Mouse (Mus musculus) small intestine, adult 2 months (tissue): ENCODE results near the gene Tnfrsf13c. TPM values are rescaled to one million over a fixed set of nuclear protein-coding genes. Genes with fewer than 3 reads are reported as not detected.

Experiments
- H3K27ac ChIP-seq: fragments of 200-500 bp; 2 replicates; pipeline ENCODE4 v1.5.1; 2012; ENCODE audit warnings: low read depth, low read length, control low read depth, inconsistent platforms; ENCODE audit not compliant: insufficient read depth
- H3K27me3 ChIP-seq: fragments of 200-500 bp; 2 replicates; pipeline ENCODE4 v1.6.1; 2012; ENCODE audit warnings: mild to moderate bottlenecking, moderate library complexity, low read length, inconsistent platforms; ENCODE audit not compliant: control insufficient read depth, insufficient read depth
- H3K36me3 ChIP-seq: fragments of 200-500 bp; 2 replicates; pipeline ENCODE4 v1.6.1; 2012; ENCODE audit warnings: mild to moderate bottlenecking, low read length, control low read depth, inconsistent platforms; ENCODE audit not compliant: control insufficient read depth, insufficient read depth
- H3K4me1 ChIP-seq: fragments of 200-500 bp; 2 replicates; pipeline ENCODE4 v1.6.1; 2012; ENCODE audit warnings: low read length, inconsistent platforms, mixed read lengths; ENCODE audit not compliant: control insufficient read depth, insufficient read depth, insufficient read length
- H3K4me3 ChIP-seq: fragments of 200-500 bp; 2 replicates; pipeline ENCODE4 v1.5.1; 2012; ENCODE audit warnings: low read depth, mild to moderate bottlenecking, control low read depth, inconsistent platforms, low read length, moderate library complexity
- CTCF ChIP-seq: fragments of 200-500 bp; IDR thresholded peaks from 2 replicates; pipeline ENCODE4 v1.5.1; 2012; ENCODE audit warnings: low read depth, mild to moderate bottlenecking, control low read depth, inconsistent platforms, low read length, moderate library complexity, mixed read lengths; ENCODE audit not compliant: insufficient replicate concordance, insufficient read length; ENCODE audit errors: extremely low read depth
- POLR2A ChIP-seq: fragments of 200-500 bp; IDR thresholded peaks from 2 replicates; pipeline ENCODE4 v1.6.1; 2012; ENCODE audit warnings: low read depth, mild to moderate bottlenecking, control low read depth, inconsistent platforms, low read length, moderate library complexity
- WGBS: fragments of 180-500 bp; shearing (Covaris S2); methylation state at CpG from one replicate; pipeline ENCODE4 v1.1.7; 2018; 5-methylcytosine and 5-hydroxymethylcytosine counted together
- polyA plus RNA-seq: library from polyadenylated mRNA; depleted of rRNA; stranded (reverse); fragments of >200 nt; gene quantifications from 2 replicates; pipeline ENCODE4 v1.2.3, GENCODE M21; 2012

Tnfrsf13c gene
- polyA plus RNA-seq, 1 experiment: 14.1 TPM

GRCm38 (mm10) chr15:82211911-82212751, 12.0 kb downstream of the Tnfrsf13c start:
- H3K27me3 ChIP-seq: peaks cover 39% of the 10 kb centered on the region
- no peaks in the 10 kb centered on the region for H3K36me3 ChIP-seq
- H3K4me3 ChIP-seq: peak overlapping the region; percentile 47
- TF ChIP-seq CTCF: no peak
- TF ChIP-seq POLR2A: no peak
- H3K4me1 ChIP-seq: peaks cover 9% of the 10 kb centered on the region; the same call in 1 of the 2 replicates
- 1% methylated on average over 104 of the region's 112 CpGs for WGBS
- H3K27ac ChIP-seq: no peak overlapping the region

- H3K27me3 ChIP-seq: peaks cover 39% of the 10 kb centered on the region
- peak overlapping the region; percentile 9; the same call in 1 of the 2 replicates for H3K4me3 ChIP-seq
- peaks cover under 1% of the 10 kb centered on the region; the same call in 1 of the 2 replicates for H3K36me3 ChIP-seq
- H3K4me1 ChIP-seq: peaks cover 9% of the 10 kb centered on the region; the same call in 1 of the 2 replicates
- TF ChIP-seq CTCF (no peak), POLR2A (no peak)
- 4% methylated on average over 11 of the region's 11 CpGs for WGBS
- no peak overlapping the region for H3K27ac ChIP-seq
These were observed 12.9 kb downstream of the Tnfrsf13c start for GRCm38 (mm10) chr15:82211281-82211680.

GRCm38 (mm10) chr15:82210801-82211200, 13.4 kb downstream of the Tnfrsf13c start:
- 56% methylated on average over 1 of the region's 1 CpGs for WGBS
- Histone ChIP-seq H3K27ac (no peak overlapping the region), H3K36me3 (peaks cover 4% of the 10 kb centered on the region), H3K4me3 (no peak overlapping the region), H3K4me1 (peaks cover 9% of the 10 kb centered on the region; the same call in 1 of the 2 replicates), H3K27me3 (peaks cover 34% of the 10 kb centered on the region)
- no peak for TF ChIP-seq CTCF

- H3K4me1 ChIP-seq: peaks cover 9% of the 10 kb centered on the region; the same call in 1 of the 2 replicates
- H3K36me3 ChIP-seq: peaks cover 15% of the 10 kb centered on the region
- no peak overlapping the region for H3K27ac ChIP-seq
- H3K27me3 ChIP-seq: peaks cover 31% of the 10 kb centered on the region
- H3K4me3 ChIP-seq: no peak overlapping the region
- WGBS: 83% methylated on average over 13 of the region's 13 CpGs
- TF ChIP-seq POLR2A: no peak
- no peak for TF ChIP-seq CTCF
These were observed 14.7 kb downstream of the Tnfrsf13c start for GRCm38 (mm10) chr15:82209295-82210050.

- Histone ChIP-seq H3K4me3 (no peak overlapping the region), H3K27ac (no peak overlapping the region), H3K4me1 (peaks cover 9% of the 10 kb centered on the region; the same call in 1 of the 2 replicates), H3K27me3 (peaks cover 25% of the 10 kb centered on the region), H3K36me3 (peaks cover 24% of the 10 kb centered on the region)
- TF ChIP-seq CTCF (no peak), POLR2A (no peak)
- 83% methylated on average over 8 of the region's 8 CpGs for WGBS
These were observed 15.9 kb downstream of the Tnfrsf13c start for GRCm38 (mm10) chr15:82208307-82208706.

- WGBS: 61% methylated on average over 30 of the region's 30 CpGs
- H3K4me3 ChIP-seq: no peak overlapping the region
- H3K27ac ChIP-seq: no peak overlapping the region
- TF ChIP-seq POLR2A (no peak), CTCF (no peak)
- H3K36me3 ChIP-seq: peaks cover 31% of the 10 kb centered on the region
- H3K4me1 ChIP-seq: peaks cover 9% of the 10 kb centered on the region; the same call in 1 of the 2 replicates
- peaks cover 20% of the 10 kb centered on the region for H3K27me3 ChIP-seq
These were observed 16.5 kb downstream of the Tnfrsf13c start for GRCm38 (mm10) chr15:82207504-82208219.
